Mouse (Mus musculus) limb, embryonic 11.5 days (tissue): ENCODE measurements around the gene Ppp4r2. TPM values are rescaled to one million over a fixed set of nuclear protein-coding genes. Genes with fewer than 3 reads are reported as not detected.

Source experiments
- ATAC-seq: fragments of 200-750 bp; cut with Nextera tagmentation; 2 replicates; pipeline ENCODE4 v1.8.0; 2017; ENCODE audit warnings: low read depth; ENCODE audit not compliant: insufficient number of reproducible peaks, low FRiP score, low TSS enrichment
- DNase-seq: peaks from one replicate; pipeline ENCODE4 v3.0.0-alpha.2; 2015; ENCODE audit warnings: low spot score
- H3K27ac ChIP-seq: fragments of 300-500 bp; sonication (generic); replicated peaks from 2 replicates; pipeline ENCODE4 v1.5.1; 2014; ENCODE audit warnings: low read depth, mild to moderate bottlenecking, low read length
- H3K27me3 ChIP-seq: fragments of 300-500 bp; sonication (generic); 2 replicates; pipeline ENCODE4 v1.6.1; 2014; ENCODE audit warnings: mild to moderate bottlenecking, low read length, mixed read lengths; ENCODE audit not compliant: control insufficient read depth, insufficient read depth
- H3K36me3 ChIP-seq: fragments of 300-500 bp; sonication (generic); 2 replicates; pipeline ENCODE4 v1.6.1; 2014; ENCODE audit warnings: mild to moderate bottlenecking, low read length, moderate library complexity, mixed read lengths; ENCODE audit not compliant: control insufficient read depth, insufficient read depth
- H3K4me1 ChIP-seq: fragments of 300-500 bp; sonication (generic); 2 replicates; pipeline ENCODE4 v1.6.1; 2014; ENCODE audit warnings: low read length, mixed read lengths; ENCODE audit not compliant: control insufficient read depth, insufficient read depth
- H3K4me2 ChIP-seq: fragments of 300-500 bp; sonication (generic); 2 replicates; pipeline ENCODE4 v1.6.1; 2014; ENCODE audit warnings: low read depth, mild to moderate bottlenecking, moderate library complexity; ENCODE audit not compliant: severe bottlenecking
- H3K4me3 ChIP-seq: fragments of 300-500 bp; sonication (generic); 2 replicates; pipeline ENCODE4 v1.5.1; 2014; ENCODE audit warnings: low read depth, low read length
- H3K9ac ChIP-seq: fragments of 300-500 bp; sonication (generic); 2 replicates; pipeline ENCODE4 v1.6.1; 2014; ENCODE audit warnings: mild to moderate bottlenecking, low read length
- H3K9me3 ChIP-seq: fragments of 300-500 bp; sonication (generic); 2 replicates; pipeline ENCODE4 v1.6.1; 2016; ENCODE audit warnings: low read length; ENCODE audit not compliant: control insufficient read depth
- WGBS: fragments of 180-500 bp; shearing (Covaris S2); extraction: QIAGEN DNeasy Blood & Tissue Kit; methylation state at CpG from one replicate; pipeline ENCODE4 v1.1.7; 2014; 5-methylcytosine and 5-hydroxymethylcytosine counted together
- polyA plus RNA-seq: library from polyadenylated mRNA; unstranded; fragments of >200 nt; fragmentation: Nextera tagmentation; extraction: Ambion mirVana; gene quantifications from 2 replicates; pipeline ENCODE4 v1.2.1, GENCODE M21; 2014

Gene Ppp4r2
- polyA plus RNA-seq, 1 experiment from 2014 or later = 38.0 TPM

DNA sequence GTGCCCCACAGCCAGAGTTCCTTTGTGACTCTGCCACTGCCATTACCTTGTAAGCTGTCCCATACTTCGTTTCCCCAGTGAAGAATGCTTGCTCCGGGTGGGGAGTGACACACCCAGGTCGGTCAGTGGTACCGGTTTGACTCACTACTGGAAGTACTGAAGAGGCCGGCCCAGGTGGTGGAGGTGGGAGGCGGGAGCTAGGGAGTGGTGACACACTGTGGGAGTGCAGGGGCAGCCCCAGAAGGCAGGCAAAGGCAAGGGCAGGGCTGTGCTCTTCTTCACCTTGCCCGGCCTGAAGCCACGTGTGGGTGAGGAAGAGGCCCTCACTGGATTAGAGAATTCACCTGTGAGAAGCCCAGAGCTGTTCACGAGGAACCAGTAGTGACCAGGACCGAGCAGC is 46.2 kb downstream of the Ppp4r2 start:
- Histone ChIP-seq H3K36me3 (no peaks in the 10 kb centered on the region), H3K4me1 (0 out of 2 replicates have a peak, but pooled peaks cover 2% of the 10 kb centered on the region), H3K27ac (no peak overlapping the region), H3K4me2 (no peak overlapping the region), H3K9ac (no peak overlapping the region), H3K9me3 (no peaks in the 10 kb centered on the region), H3K27me3 (no peaks in the 10 kb centered on the region), H3K4me3 (no peak overlapping the region)
- WGBS = 44% methylated on average over 10 of the region's 10 CpGs
- no peak for ATAC-seq
- DNase-seq = no peak

DNA sequence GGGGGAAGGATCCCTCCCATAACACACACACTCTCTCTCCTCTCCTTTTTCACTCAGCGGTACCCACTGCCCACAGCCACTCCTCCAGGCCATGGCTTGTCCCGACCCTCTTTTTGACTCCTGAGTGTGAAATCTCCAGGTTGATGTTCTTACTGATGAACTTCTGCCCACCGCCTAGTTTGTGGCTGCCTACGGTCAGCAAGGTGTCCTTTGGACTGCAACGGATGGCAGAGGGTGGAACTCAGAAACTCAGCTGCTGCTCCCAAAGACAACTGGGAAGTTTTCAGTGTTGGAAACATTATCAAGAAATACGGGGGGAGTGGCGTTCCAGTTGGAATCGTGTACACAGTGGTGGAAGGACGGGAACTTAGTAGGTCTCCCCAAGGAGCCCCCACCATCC is 48.2 kb downstream of the Ppp4r2 start:
- Histone ChIP-seq H3K27me3 (no peaks in the 10 kb centered on the region), H3K9ac (no peak overlapping the region), H3K36me3 (no peaks in the 10 kb centered on the region), H3K9me3 (no peaks in the 10 kb centered on the region), H3K4me1 (0 out of 2 replicates have a peak, but pooled peaks cover 2% of the 10 kb centered on the region), H3K27ac (no peak overlapping the region), H3K4me2 (no peak overlapping the region), H3K4me3 (no peak overlapping the region)
- 85% methylated on average over 9 of the region's 9 CpGs for WGBS
- DNase-seq = no peak
- no peak for ATAC-seq

DNA sequence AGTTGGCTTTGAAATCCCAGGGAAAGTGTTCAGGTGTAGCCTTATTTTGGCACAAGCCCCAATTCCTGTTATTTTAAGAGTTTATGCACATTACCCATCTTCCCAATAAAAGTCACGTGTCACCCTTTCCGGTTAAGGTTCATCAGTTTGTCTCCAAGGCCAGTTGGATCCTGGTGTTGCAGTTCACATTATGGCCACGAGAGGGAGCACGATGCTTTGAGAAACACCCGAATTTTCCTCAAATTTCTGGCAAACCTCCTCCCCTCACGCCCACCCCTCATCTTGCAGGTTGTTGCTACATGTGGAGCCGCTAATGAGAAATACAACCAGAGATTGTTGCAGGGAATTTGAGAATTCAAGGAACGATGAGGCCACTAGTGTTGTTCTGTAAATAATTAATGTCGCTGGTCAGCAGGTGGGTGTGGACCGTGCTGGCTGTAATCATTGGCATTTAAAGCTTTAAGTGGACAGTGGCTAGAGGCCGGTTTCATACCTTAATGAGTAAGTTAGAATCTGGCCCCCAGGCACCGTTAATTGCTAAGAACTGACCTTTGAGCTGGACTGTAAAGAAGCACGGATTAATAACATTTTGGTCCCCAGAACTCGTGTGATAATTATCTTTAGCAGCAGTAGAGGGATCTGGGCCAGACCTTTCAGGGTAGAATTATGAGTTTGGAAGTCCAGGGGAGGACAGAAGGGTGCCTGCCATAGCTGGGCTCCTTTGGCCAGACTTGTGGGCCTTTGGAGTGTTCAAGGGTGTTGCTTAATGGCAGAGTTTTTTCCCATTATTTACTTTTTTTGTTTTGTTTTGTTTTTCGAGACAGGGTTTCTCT is 49.2 kb downstream of the Ppp4r2 start:
- Histone ChIP-seq H3K4me1 (0 out of 2 replicates have a peak, but pooled peaks cover 2% of the 10 kb centered on the region), H3K9me3 (no peaks in the 10 kb centered on the region), H3K4me2 (no peak overlapping the region; the same call in 1 of the 2 replicates), H3K4me3 (no peak overlapping the region), H3K27ac (no peak overlapping the region), H3K36me3 (no peaks in the 10 kb centered on the region), H3K27me3 (no peaks in the 10 kb centered on the region), H3K9ac (no peak overlapping the region)
- ATAC-seq = no peak
- DNase-seq = peak; percentile 92
- WGBS = 10% methylated on average over 15 of the region's 15 CpGs

- ATAC-seq = no peak
- DNase-seq = peak; percentile 51
- WGBS = 51% methylated on average over 13 of the region's 13 CpGs
Observed at GRCm38 (mm10) chr6:100883233-100883632, 49.8 kb downstream of the Ppp4r2 start.

GRCm38 (mm10) chr6:100884594-100885225 is 51.3 kb downstream of the Ppp4r2 start:
- H3K4me2 ChIP-seq = no peak overlapping the region
- no peak overlapping the region for H3K4me3 ChIP-seq
- H3K36me3 ChIP-seq = no peaks in the 10 kb centered on the region
- no peak for DNase-seq
- 93% methylated on average over 12 of the region's 12 CpGs for WGBS
- ATAC-seq = no peak
- H3K9me3 ChIP-seq = no peaks in the 10 kb centered on the region
- no peak overlapping the region for H3K9ac ChIP-seq
- H3K4me1 ChIP-seq = 0 out of 2 replicates have a peak, but pooled peaks cover 2% of the 10 kb centered on the region
- no peaks in the 10 kb centered on the region for H3K27me3 ChIP-seq
- no peak overlapping the region for H3K27ac ChIP-seq

More at GRCm38 (mm10) chr6:100883233-100883632, 49.8 kb downstream of the Ppp4r2 start:
- no peak overlapping the region for H3K4me3 ChIP-seq
- H3K36me3 ChIP-seq = no peaks in the 10 kb centered on the region
- no peaks in the 10 kb centered on the region for H3K9me3 ChIP-seq
- H3K9ac ChIP-seq = no peak overlapping the region
- no peak overlapping the region for H3K4me2 ChIP-seq
- no peaks in the 10 kb centered on the region for H3K27me3 ChIP-seq
- H3K27ac ChIP-seq = no peak overlapping the region
- H3K4me1 ChIP-seq = 0 out of 2 replicates have a peak, but pooled peaks cover 2% of the 10 kb centered on the region

DNA sequence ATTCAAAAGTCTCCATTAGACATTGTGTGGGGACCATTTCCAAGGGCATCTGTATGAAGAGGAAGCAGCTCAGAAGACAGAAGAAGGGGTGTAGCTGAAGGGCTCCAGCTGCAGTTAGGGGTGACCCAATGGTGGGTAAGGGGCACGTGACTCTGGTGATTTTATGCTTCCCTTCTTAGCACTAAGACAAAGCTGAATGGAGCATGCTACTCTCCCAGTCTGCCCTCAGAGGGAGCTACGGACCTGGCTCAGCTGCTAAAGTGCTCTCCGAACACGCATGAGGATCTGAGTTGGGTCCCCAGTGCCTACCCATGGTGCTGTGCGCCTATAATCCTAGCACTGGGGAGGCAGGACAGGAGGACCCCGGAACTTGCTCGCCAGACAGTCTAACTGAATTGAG is 52.0 kb downstream of the Ppp4r2 start:
- no peak overlapping the region for H3K9ac ChIP-seq
- no peaks in the 10 kb centered on the region for H3K36me3 ChIP-seq
- no peaks in the 10 kb centered on the region for H3K9me3 ChIP-seq
- DNase-seq = no peak
- 0 out of 2 replicates have a peak, but pooled peaks cover 2% of the 10 kb centered on the region for H3K4me1 ChIP-seq
- 58% methylated on average over 7 of the region's 7 CpGs for WGBS
- no peak for ATAC-seq
- H3K4me3 ChIP-seq = no peak overlapping the region
- H3K27ac ChIP-seq = no peak overlapping the region
- no peak overlapping the region for H3K4me2 ChIP-seq
- no peaks in the 10 kb centered on the region for H3K27me3 ChIP-seq

GRCm38 (mm10) chr6:100887012-100887411 is 53.6 kb downstream of the Ppp4r2 start:
- Histone ChIP-seq H3K27ac (no peak overlapping the region), H3K9me3 (no peaks in the 10 kb centered on the region), H3K4me3 (no peak overlapping the region), H3K4me2 (no peak overlapping the region), H3K36me3 (no peaks in the 10 kb centered on the region), H3K9ac (no peak overlapping the region), H3K4me1 (no peaks in the 10 kb centered on the region), H3K27me3 (no peaks in the 10 kb centered on the region)
- DNase-seq (no peak), ATAC-seq (no peak)
- WGBS = 89% methylated on average over 9 of the region's 9 CpGs

DNA sequence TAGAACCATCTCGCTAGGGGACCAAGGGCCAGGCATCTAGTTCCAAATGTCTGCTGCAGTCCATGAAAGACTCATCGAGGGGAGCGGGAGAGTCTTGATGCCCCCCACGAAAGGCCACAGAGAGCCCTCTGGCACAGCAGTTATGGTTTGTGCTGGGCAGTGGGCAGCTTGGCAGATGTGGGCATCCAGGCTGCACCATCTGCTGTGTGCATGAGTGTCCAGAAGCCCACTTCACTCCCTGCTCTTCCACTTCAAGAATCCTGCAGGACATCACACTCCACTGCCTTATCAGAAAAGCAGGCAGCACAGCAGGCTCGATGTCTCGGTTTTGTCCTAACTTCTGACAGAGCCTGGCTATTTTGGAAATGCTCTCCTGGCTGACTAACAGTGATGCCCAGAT is 55.9 kb downstream of the Ppp4r2 start:
- Histone ChIP-seq H3K27ac (no peak overlapping the region), H3K4me3 (no peak overlapping the region), H3K27me3 (no peaks in the 10 kb centered on the region), H3K9ac (no peak overlapping the region), H3K4me2 (no peak overlapping the region), H3K4me1 (no peaks in the 10 kb centered on the region), H3K36me3 (no peaks in the 10 kb centered on the region), H3K9me3 (no peaks in the 10 kb centered on the region)
- no peak for DNase-seq
- 82% methylated on average over 6 of the region's 6 CpGs for WGBS
- ATAC-seq = no peak
